Mouse (Mus musculus): ENCODE measurements around the gene Fam89b.

GRCm38 (mm10) chr19:5728631-5729443 lies 616 bp downstream of the Fam89b start:
- TF ChIP-seq CTCF (conservative IDR thresholded peaks at IDR 0.05; ENCODE audit: low read length): no peak
- TF ChIP-seq NANOG (IDR thresholded peaks at IDR 0.05; ENCODE audit: borderline replicate concordance, low read length): no peak

All from E14TG2a.4 (cell line).